Mouse (Mus musculus) naive thymus-derived CD4-positive, alpha-beta T cell, adult 2 months (primary cell): Measurements from ENCODE around the gene Tmem192.
"Not testable (repeated sequence)": the region's sequence is repeated elsewhere in the genome, so short reads cannot be mapped to it uniquely, and the experiment has no call there.

Source experiments
- DNase-seq: peaks from one replicate; pipeline ENCODE4 v3.0.0-alpha.2; 2011; ENCODE audit warnings: low read depth

Tmem192 gene

DNA sequence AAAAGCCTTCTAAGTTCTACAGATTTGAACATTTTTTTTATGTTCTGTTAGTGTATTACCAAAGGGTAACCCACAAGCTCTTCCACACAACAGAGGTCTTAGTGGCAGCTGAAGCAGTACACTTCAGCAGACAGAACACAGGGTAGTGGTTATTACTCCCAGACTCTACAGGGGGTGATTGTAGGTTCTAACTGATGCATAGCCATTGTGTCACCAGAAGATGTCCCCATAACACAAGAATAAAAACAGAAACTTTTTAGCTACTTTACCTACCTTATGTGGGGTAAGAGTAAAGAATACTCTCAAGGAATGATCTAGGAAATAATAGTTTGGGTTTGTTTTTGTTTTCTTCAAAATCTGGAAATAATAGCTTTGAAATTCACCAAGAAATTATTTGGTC is 15.9 kb downstream of the Tmem192 start:
- peak; percentile 33 for DNase-seq

DNA sequence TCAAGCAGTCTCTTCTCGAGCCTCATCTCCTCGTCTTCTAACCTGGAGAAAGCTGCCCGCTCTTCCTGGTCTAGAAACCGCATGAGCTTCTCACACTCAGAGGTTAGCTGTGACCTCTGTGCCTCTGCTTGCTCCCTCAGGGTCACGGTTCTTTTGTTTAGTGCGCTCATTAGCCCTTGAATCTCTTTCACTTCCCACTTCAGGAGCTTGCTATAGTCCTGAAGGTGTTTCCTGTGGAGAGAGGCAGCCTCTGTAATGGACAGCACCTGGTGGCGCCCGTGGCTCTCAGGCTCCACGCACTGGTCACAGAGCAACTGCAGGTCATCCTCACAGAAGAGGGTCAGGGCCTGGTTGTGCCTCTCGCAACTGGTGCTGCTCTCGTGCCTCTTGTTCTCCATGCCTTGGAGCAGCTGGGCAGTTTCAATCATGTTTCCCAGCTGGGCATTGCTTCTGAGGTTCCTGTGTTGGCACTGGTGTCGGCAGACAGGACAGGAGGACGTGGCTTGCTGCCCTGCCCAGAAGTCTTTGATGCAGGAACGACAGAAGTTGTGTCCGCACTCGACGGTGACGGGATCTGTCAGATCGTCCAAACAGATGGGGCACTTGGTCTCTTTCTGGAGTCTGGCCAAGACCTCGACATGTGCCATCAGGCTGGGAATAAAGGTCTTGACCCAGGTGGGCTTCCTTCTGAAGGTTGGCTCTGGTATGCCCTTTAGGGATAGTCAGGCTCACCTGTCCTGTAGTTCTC is 36.3 kb downstream of the Tmem192 start:
- no peak for DNase-seq

DNA sequence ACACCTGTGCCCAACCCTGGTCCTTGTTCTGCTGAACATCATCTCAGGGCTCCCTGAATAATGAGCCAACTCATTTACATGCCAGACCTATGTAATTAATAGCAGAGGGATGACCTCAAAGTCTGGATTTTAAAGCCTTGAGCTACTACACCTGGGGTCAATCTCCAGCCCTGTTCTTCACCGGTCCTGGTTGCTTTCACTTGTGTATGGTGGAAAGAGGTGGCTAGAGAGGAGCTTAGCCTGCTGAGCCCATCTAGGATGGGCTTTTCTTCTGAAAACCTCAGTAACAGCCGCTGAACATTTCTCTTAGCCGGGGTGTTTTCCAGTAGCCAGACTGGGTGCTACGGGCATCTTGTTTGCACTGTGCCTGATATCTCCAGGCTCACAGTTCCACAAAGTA is 40.7 kb downstream of the Tmem192 start, which contains the start of gene Trim75:
Trim75 (minus strand) TSS at position 101 of the 400 bp plus-strand sequence.
- DNase-seq = no peak

DNA sequence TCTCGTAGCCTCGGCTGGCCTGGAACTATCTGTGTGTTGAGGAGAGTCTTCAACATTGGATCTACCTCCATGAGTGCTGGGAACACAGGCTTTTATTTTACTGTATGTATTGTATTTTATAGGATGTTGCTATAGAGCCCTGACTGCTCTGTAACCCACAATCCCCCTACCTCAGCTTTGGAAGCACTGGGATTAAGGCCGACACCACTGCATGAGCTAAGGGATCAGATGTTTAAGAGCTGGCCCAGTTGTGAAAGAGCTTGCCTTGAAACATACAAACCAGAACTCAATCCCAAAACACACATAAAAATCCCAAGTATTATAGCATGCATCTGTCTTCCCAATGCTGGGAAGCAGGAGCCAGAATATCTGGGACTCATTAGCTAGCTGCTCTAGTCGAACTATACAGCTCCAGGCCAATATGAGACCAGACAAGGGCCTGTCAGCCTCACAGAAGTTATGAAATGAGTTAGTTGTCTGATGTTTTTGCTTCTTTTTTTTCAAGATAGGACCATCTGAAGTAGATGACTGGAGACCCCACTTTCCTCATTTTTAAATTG is 51.9 kb downstream of the Tmem192 start:
- DNase-seq = no peak

DNA sequence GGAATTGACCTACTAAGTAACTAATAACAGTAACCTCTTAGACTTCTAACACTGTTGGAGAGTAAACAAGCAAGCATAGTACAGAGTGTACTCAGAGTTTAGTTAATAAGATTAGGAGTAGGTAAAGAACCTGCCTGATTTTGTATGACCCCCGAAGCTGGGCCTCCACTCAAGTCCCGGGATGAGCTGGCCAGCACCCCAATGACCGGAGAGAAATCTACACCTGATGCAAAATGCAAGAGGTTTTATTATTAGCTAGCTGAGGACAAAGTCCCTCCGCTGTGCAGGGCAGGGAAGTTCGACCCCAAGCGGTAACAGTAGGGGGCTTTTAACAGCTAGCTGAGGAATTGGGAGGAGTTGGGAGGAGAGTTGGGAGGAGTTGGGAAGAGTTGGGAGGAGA is 60.6 kb downstream of the Tmem192 start:
- DNase-seq = not testable (repeated sequence)

DNA sequence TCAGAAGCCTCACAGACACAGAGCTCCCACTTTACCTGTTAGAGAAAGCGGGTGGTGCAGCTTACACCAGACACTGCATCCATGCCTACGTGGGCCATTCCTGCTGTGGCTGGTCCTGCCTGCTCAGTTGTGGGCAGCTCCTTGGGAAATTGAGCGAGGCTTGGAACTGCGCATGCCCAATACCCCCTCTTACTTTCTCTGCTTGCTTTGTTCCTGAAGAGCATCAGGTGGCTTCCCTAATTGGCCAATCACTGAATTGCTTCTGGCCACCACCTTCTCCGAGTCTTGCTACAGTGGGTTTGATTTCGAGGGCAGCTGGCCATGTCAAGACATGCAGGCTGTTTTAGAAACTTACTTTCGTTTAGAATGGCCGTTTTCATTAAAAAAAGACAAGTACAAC is 71.4 kb downstream of the Tmem192 start, which contains the start of the genes Trim61 and Trim60:
Trim61 (minus strand) TSS at position 101 of the 400 bp plus-strand sequence.
Trim60 (minus strand) TSS at position 162 of the 400 bp plus-strand sequence.
- DNase-seq = no peak
